Mouse (Mus musculus): ENCODE results near the gene Gprasp1. TPM values are rescaled to one million over a fixed set of nuclear protein-coding genes. Genes with fewer than 3 reads are reported as not detected.
"Not testable (repeated sequence)": the region's sequence is repeated elsewhere in the genome, so short reads cannot be mapped to it uniquely, and the experiment has no call there.

The Gprasp1 gene
- polyA plus RNA-seq, 1 experiment from 2014 or later = 173 TPM

- Histone ChIP-seq H3K9ac (replicated peaks; ENCODE audit: low read depth, low read length) (no peak overlapping the region), H3K36me3 (ENCODE audit: control insufficient read depth, insufficient read depth) (no peaks in the 10 kb centered on the region), H3K4me3 (replicated peaks; ENCODE audit: low read length) (no peak overlapping the region), H3K4me1 (replicated peaks; ENCODE audit: control insufficient read depth, insufficient read depth, low read length) (no peaks in the 10 kb centered on the region), H3K27me3 (replicated peaks; ENCODE audit: control insufficient read depth, insufficient read depth, low read length) (no peaks in the 10 kb centered on the region), H3K27ac (ENCODE audit: low read length) (no peak overlapping the region), H3K9me3 (ENCODE audit: control insufficient read depth, low read length) (no peaks in the 10 kb centered on the region), H3K4me2 (ENCODE audit: low read length) (no peak overlapping the region)
- WGBS = 93% methylated on average over 3 of the region's 3 CpGs
- ATAC-seq = no peak
Observed at GRCm38 (mm10) chrX:135804149-135804548, 61.6 kb downstream of the Gprasp1 start.

GRCm38 (mm10) chrX:135805780-135806179 is 63.2 kb downstream of the Gprasp1 start:
- Histone ChIP-seq H3K36me3 (ENCODE audit: control insufficient read depth, insufficient read depth) (no peaks in the 10 kb centered on the region), H3K9me3 (ENCODE audit: control insufficient read depth, low read length) (no peaks in the 10 kb centered on the region), H3K4me1 (replicated peaks; ENCODE audit: control insufficient read depth, insufficient read depth, low read length) (no peaks in the 10 kb centered on the region), H3K4me3 (replicated peaks; ENCODE audit: low read length) (no peak overlapping the region), H3K4me2 (ENCODE audit: low read length) (no peak overlapping the region), H3K9ac (replicated peaks; ENCODE audit: low read depth, low read length) (no peak overlapping the region), H3K27me3 (replicated peaks; ENCODE audit: control insufficient read depth, insufficient read depth, low read length) (no peaks in the 10 kb centered on the region), H3K27ac (ENCODE audit: low read length) (no peak overlapping the region)
- ATAC-seq = peak; percentile 12; the same call in 1 of the 2 replicates
- WGBS = 19% methylated on average over 1 of the region's 1 CpGs

- not testable (repeated sequence) for ATAC-seq; H3K36me3 ChIP-seq (ENCODE audit: control insufficient read depth, insufficient read depth); H3K4me1 ChIP-seq (replicated peaks; ENCODE audit: control insufficient read depth, insufficient read depth, low read length); H3K4me2 ChIP-seq (ENCODE audit: low read length); H3K9ac ChIP-seq (replicated peaks; ENCODE audit: low read depth, low read length); H3K4me3 ChIP-seq (replicated peaks; ENCODE audit: low read length); H3K27me3 ChIP-seq (replicated peaks; ENCODE audit: control insufficient read depth, insufficient read depth, low read length); H3K9me3 ChIP-seq (ENCODE audit: control insufficient read depth, low read length); H3K27ac ChIP-seq (ENCODE audit: low read length)
- WGBS = 44% methylated on average over 1 of the region's 1 CpGs
Observed at GRCm38 (mm10) chrX:135835896-135836295, 93.4 kb downstream of the Gprasp1 start.

GRCm38 (mm10) chrX:135837896-135838295 is 95.4 kb downstream of the Gprasp1 start:
- no peak overlapping the region for H3K4me3 ChIP-seq (replicated peaks; ENCODE audit: low read length)
- 0 out of 2 replicates have a peak, but pooled peaks cover 3% of the 10 kb centered on the region for H3K36me3 ChIP-seq (ENCODE audit: control insufficient read depth, insufficient read depth)
- 62% methylated on average over 2 of the region's 2 CpGs for WGBS
- no peaks in the 10 kb centered on the region for H3K4me1 ChIP-seq (replicated peaks; ENCODE audit: control insufficient read depth, insufficient read depth, low read length)
- no peak for ATAC-seq
- H3K4me2 ChIP-seq (ENCODE audit: low read length) = no peak overlapping the region
- H3K27me3 ChIP-seq (replicated peaks; ENCODE audit: control insufficient read depth, insufficient read depth, low read length) = no peaks in the 10 kb centered on the region
- H3K9me3 ChIP-seq (ENCODE audit: control insufficient read depth, low read length) = no peaks in the 10 kb centered on the region
- H3K27ac ChIP-seq (ENCODE audit: low read length) = no peak overlapping the region
- H3K9ac ChIP-seq (replicated peaks; ENCODE audit: low read depth, low read length) = no peak overlapping the region

- Histone ChIP-seq H3K27ac (ENCODE audit: low read length) (peak within 1 kb of the TSS; percentile 33; the same call in 1 of the 2 replicates), H3K4me3 (replicated peaks; ENCODE audit: low read length) (peak within 1 kb of the TSS; percentile 59), H3K9ac (replicated peaks; ENCODE audit: low read depth, low read length) (peak within 1 kb of the TSS; percentile 62), H3K4me2 (ENCODE audit: low read length) (peak within 1 kb of the TSS; percentile 61)
- not testable (repeated sequence) for H3K4me1 ChIP-seq (replicated peaks; ENCODE audit: control insufficient read depth, insufficient read depth, low read length); H3K27me3 ChIP-seq (replicated peaks; ENCODE audit: control insufficient read depth, insufficient read depth, low read length); H3K9me3 ChIP-seq (ENCODE audit: control insufficient read depth, low read length); H3K36me3 ChIP-seq (ENCODE audit: control insufficient read depth, insufficient read depth)
- ATAC-seq = peak; percentile 91
- 29% methylated on average over 20 of the region's 32 CpGs for WGBS
Observed at GRCm38 (mm10) chrX:135838521-135839360, 96.2 kb downstream of the Gprasp1 start, which contains the start of gene Gprasp2. Gene Gprasp2, plus strand, starts transcription at chrX:135839034.

- not testable (repeated sequence) for H3K4me1 ChIP-seq (replicated peaks; ENCODE audit: control insufficient read depth, insufficient read depth, low read length); H3K9me3 ChIP-seq (ENCODE audit: control insufficient read depth, low read length); H3K27me3 ChIP-seq (replicated peaks; ENCODE audit: control insufficient read depth, insufficient read depth, low read length); H3K36me3 ChIP-seq (ENCODE audit: control insufficient read depth, insufficient read depth)
- Histone ChIP-seq H3K9ac (replicated peaks; ENCODE audit: low read depth, low read length) (peak overlapping the region; percentile 62), H3K27ac (ENCODE audit: low read length) (peak overlapping the region; percentile 33; the same call in 1 of the 2 replicates), H3K4me2 (ENCODE audit: low read length) (peak overlapping the region; percentile 61), H3K4me3 (replicated peaks; ENCODE audit: low read length) (peak overlapping the region; percentile 59)
- 23% methylated on average over 14 of the region's 17 CpGs for WGBS
- peak; percentile 21 for ATAC-seq
Observed at GRCm38 (mm10) chrX:135839397-135840391, 97.2 kb downstream of the Gprasp1 start.

MicroRNAs encoded within 50 kb of the gene (microRNA counts, 519-probe panel; counts per million panel counts)
- not detected for microRNA mmu-miR-1970

Small RNAs within 50 kb of the gene (microRNA-seq; reads per million reads assigned to microRNA genes)
- not detected for gene Mir1970
- gene Mir7646 = not detected

Other genes with a start within 250 kb of the Gprasp1 start
- gene AV320801, start 248.1 kb upstream of the Gprasp1 start, polyA plus RNA-seq (2015; fragmentation: Nextera tagmentation; extraction: Ambion mirVana) = not detected in 2 replicates
- gene Nxf7, start 144.0 kb upstream of the Gprasp1 start, polyA plus RNA-seq (2015; fragmentation: Nextera tagmentation; extraction: Ambion mirVana) = not detected in 2 replicates
- not detected in 2 replicates for gene Prame, start 115.0 kb upstream of the Gprasp1 start, polyA plus RNA-seq (2015; fragmentation: Nextera tagmentation; extraction: Ambion mirVana)
- not detected in 2 replicates for gene Tcp11x2, start 48.9 kb upstream of the Gprasp1 start, polyA plus RNA-seq (2015; fragmentation: Nextera tagmentation; extraction: Ambion mirVana)
- gene Tmsb15a, start 17.5 kb upstream of the Gprasp1 start, polyA plus RNA-seq (2015; fragmentation: Nextera tagmentation; extraction: Ambion mirVana) = not detected in 2 replicates
- 11.5 and 13.8 TPM in 2 replicates for gene Armcx5, start within 50 bp of the Gprasp1 start, polyA plus RNA-seq (2015; fragmentation: Nextera tagmentation; extraction: Ambion mirVana)
- 106 and 110 TPM in 2 replicates for gene Bhlhb9, start 54.9 kb downstream of the Gprasp1 start, polyA plus RNA-seq (2015; fragmentation: Nextera tagmentation; extraction: Ambion mirVana)
- gene Gprasp2, start 96.3 kb downstream of the Gprasp1 start, polyA plus RNA-seq (2015; fragmentation: Nextera tagmentation; extraction: Ambion mirVana) = 107 and 144 TPM in 2 replicates